ENCODE assay signal across 19 mouse cellular contexts in the genomic region with DNA sequence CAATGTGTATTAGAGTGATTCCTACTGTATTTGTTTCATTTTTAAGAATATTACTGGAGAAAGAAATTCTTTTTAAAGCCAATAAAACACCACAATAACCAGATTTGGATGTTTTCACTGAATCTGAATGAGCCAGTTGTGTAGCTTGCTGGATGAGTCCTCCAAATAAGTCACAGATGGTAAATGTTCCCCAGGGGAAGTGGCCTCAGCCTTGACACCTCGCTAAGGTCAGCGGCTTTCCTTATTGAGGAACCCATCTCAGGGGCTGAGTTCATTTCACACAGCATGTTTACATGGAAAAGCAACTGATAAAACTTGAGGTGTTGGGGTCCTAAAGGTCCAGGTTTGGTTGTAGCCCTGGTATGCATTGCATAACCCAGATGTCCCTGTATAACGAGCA.
"Had no signal": no experiment of that assay in that cellular context is flagged by ENCODE, and none has a peak within 500 bp of the region (broad histone marks: within the 10 kb centered on the region; RNA-seq: fewer than 3 reads in every experiment).

No protein-coding gene starts in this region.

- H3K4me2 ChIP-seq: limb, embryonic 12.5 days; liver, embryonic 13.5 days; lung, embryonic 15.5 days; midbrain, embryonic 13.5 days; neural tube, embryonic 13.5 days; stomach, embryonic 15.5 days had no signal

- H3K27me3 ChIP-seq: limb, embryonic 12.5 days; liver, embryonic 13.5 days; lung, embryonic 15.5 days; midbrain, embryonic 13.5 days; neural tube, embryonic 13.5 days; stomach, embryonic 15.5 days had no signal

- H3K27ac ChIP-seq: limb, embryonic 12.5 days; liver, embryonic 13.5 days; lung, embryonic 15.5 days; macrophage; midbrain, embryonic 13.5 days; neural tube, embryonic 13.5 days; stomach, embryonic 15.5 days had no signal

- H3K4me1 ChIP-seq: liver, embryonic 13.5 days; megakaryocyte, embryonic 14.5 days had no signal

- H3K9ac ChIP-seq: limb, embryonic 12.5 days; liver, embryonic 13.5 days; liver, postnatal 0 days; lung, embryonic 15.5 days; midbrain, embryonic 13.5 days; neural tube, embryonic 13.5 days; stomach, embryonic 15.5 days had no signal

- DNase-seq: kidney, adult 11 months; kidney, postnatal 14 days; liver; liver, embryonic 13.5 days; liver, postnatal 0 days; lung, postnatal 14 days; right cerebral cortex, adult 18-20 months; right cerebral cortex, postnatal 4 days; spleen, adult 18-20 months; thymus, adult 2 months; thymus, postnatal 36 days had no signal

- H3K4me3 ChIP-seq: limb, embryonic 12.5 days; liver, embryonic 13.5 days; lung, embryonic 15.5 days; megakaryocyte, embryonic 14.5 days; midbrain, embryonic 13.5 days; myocyte; neural tube, embryonic 13.5 days; stomach, embryonic 15.5 days had no signal

- H3K36me3 ChIP-seq: limb, embryonic 12.5 days; liver, embryonic 13.5 days; lung, embryonic 15.5 days; midbrain, embryonic 13.5 days; neural tube, embryonic 13.5 days; stomach, embryonic 15.5 days had no signal

- ATAC-seq: liver, postnatal 0 days; midbrain, embryonic 13.5 days had no signal

- H3K9me3 ChIP-seq: limb, embryonic 12.5 days; liver, embryonic 13.5 days; lung, embryonic 15.5 days; megakaryocyte, embryonic 14.5 days; midbrain, embryonic 13.5 days; neural tube, embryonic 13.5 days; stomach, embryonic 15.5 days had no signal
